Mouse (Mus musculus) limb, embryonic 12.5 days (tissue): Measurements from ENCODE around the gene Slc7a15. TPM values are rescaled to one million over a fixed set of nuclear protein-coding genes. Genes with fewer than 3 reads are reported as not detected.

Experiments used
- ATAC-seq: fragments of 200-750 bp; cut with Nextera tagmentation; 2 replicates; pipeline ENCODE4 v1.8.0; 2017; ENCODE audit warnings: low read depth, moderate TSS enrichment; ENCODE audit not compliant: insufficient number of reproducible peaks, insufficient read depth, low FRiP score, low TSS enrichment
- H3K27ac ChIP-seq: fragments of 300-500 bp; sonication (generic); 2 replicates; pipeline ENCODE4 v1.5.1; 2016; ENCODE audit warnings: mild to moderate bottlenecking, moderate library complexity
- H3K27me3 ChIP-seq: fragments of 300-500 bp; sonication (generic); 2 replicates; pipeline ENCODE4 v1.6.1; 2016; ENCODE audit warnings: mild to moderate bottlenecking, moderate library complexity
- H3K36me3 ChIP-seq: fragments of 300-500 bp; sonication (generic); 2 replicates; pipeline ENCODE4 v1.6.1; 2016; ENCODE audit warnings: mild to moderate bottlenecking, moderate library complexity
- H3K4me1 ChIP-seq: fragments of 300-500 bp; sonication (generic); replicated peaks from 2 replicates; pipeline ENCODE4 v1.6.1; 2016
- H3K4me2 ChIP-seq: fragments of 300-500 bp; sonication (generic); 2 replicates; pipeline ENCODE4 v1.6.1; 2016; ENCODE audit warnings: mild to moderate bottlenecking, moderate library complexity
- H3K4me3 ChIP-seq: fragments of 300-500 bp; sonication (generic); replicated peaks from 2 replicates; pipeline ENCODE4 v1.5.1; 2016; ENCODE audit warnings: mild to moderate bottlenecking
- H3K9ac ChIP-seq: fragments of 300-500 bp; sonication (generic); replicated peaks from 2 replicates; pipeline ENCODE4 v1.6.1; 2016; ENCODE audit warnings: mild to moderate bottlenecking, moderate library complexity
- H3K9me3 ChIP-seq: fragments of 300-500 bp; sonication (generic); 2 replicates; pipeline ENCODE4 v1.6.1; 2016; ENCODE audit warnings: mild to moderate bottlenecking, moderate library complexity
- WGBS: fragments of 180-500 bp; shearing (Covaris S2); methylation state at CpG from one replicate; pipeline ENCODE4 v1.1.7; 2016; 5-methylcytosine and 5-hydroxymethylcytosine counted together
- polyA plus RNA-seq: library from polyadenylated mRNA; unstranded; fragments of >200 nt; fragmentation: Nextera tagmentation; extraction: Ambion mirVana; gene quantifications from 2 replicates; pipeline ENCODE4 v1.2.1, GENCODE M21; 2016

Gene Slc7a15
- polyA plus RNA-seq, 1 experiment from 2014 or later: not detected

GRCm38 (mm10) chr12:8496679-8497313 is 102.1 kb downstream of the Slc7a15 start:
- Histone ChIP-seq H3K9ac (no peak overlapping the region), H3K4me2 (peak overlapping the region; percentile 94), H3K4me3 (no peak overlapping the region), H3K4me1 (peaks cover 39% of the 10 kb centered on the region), H3K27ac (peak overlapping the region; percentile 84), H3K9me3 (no peaks in the 10 kb centered on the region), H3K27me3 (no peaks in the 10 kb centered on the region), H3K36me3 (no peaks in the 10 kb centered on the region)
- ATAC-seq: no peak
- 47% methylated on average over 2 of the region's 2 CpGs for WGBS

GRCm38 (mm10) chr12:8495881-8496678 is 102.8 kb downstream of the Slc7a15 start:
- H3K36me3 ChIP-seq: no peaks in the 10 kb centered on the region
- no peaks in the 10 kb centered on the region for H3K9me3 ChIP-seq
- peak overlapping the region; percentile 84 for H3K27ac ChIP-seq
- H3K27me3 ChIP-seq: no peaks in the 10 kb centered on the region
- H3K9ac ChIP-seq: no peak overlapping the region
- 19% methylated on average over 15 of the region's 15 CpGs for WGBS
- no peak for ATAC-seq
- peak overlapping the region; percentile 39 for H3K4me2 ChIP-seq
- H3K4me1 ChIP-seq: peaks cover 36% of the 10 kb centered on the region
- no peak overlapping the region for H3K4me3 ChIP-seq

DNA sequence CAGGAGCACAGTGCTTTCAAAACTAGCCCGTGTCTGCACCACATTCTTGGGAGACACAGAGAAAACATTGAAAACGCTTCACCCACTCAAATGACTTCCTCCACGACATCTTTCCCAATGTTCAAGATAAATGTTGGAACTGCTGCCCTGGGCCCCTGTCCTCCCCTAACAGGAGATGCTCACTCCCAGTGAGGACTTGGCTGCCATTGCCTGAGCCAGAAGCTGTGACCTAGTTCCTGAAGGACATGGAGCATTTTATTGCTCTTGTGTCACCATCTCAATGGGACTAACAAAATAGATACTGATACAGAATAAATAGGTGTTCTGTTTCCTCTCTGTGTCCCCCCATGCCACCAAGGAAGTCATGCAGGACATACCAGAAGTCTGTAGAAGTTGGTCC is 104.2 kb downstream of the Slc7a15 start:
- Histone ChIP-seq H3K36me3 (no peaks in the 10 kb centered on the region), H3K9me3 (no peaks in the 10 kb centered on the region), H3K4me1 (peaks cover 28% of the 10 kb centered on the region), H3K4me2 (no peak overlapping the region), H3K4me3 (no peak overlapping the region), H3K27me3 (no peaks in the 10 kb centered on the region), H3K9ac (no peak overlapping the region), H3K27ac (no peak overlapping the region)
- 92% methylated on average over 3 of the region's 3 CpGs for WGBS
- no peak for ATAC-seq

GRCm38 (mm10) chr12:8493386-8493785 is 105.5 kb downstream of the Slc7a15 start:
- Histone ChIP-seq H3K27ac (no peak overlapping the region), H3K4me1 (peaks cover 23% of the 10 kb centered on the region), H3K9me3 (no peaks in the 10 kb centered on the region), H3K4me2 (no peak overlapping the region), H3K4me3 (no peak overlapping the region), H3K27me3 (no peaks in the 10 kb centered on the region), H3K9ac (no peak overlapping the region), H3K36me3 (no peaks in the 10 kb centered on the region)
- WGBS: 61% methylated on average over 3 of the region's 3 CpGs
- no peak for ATAC-seq

DNA sequence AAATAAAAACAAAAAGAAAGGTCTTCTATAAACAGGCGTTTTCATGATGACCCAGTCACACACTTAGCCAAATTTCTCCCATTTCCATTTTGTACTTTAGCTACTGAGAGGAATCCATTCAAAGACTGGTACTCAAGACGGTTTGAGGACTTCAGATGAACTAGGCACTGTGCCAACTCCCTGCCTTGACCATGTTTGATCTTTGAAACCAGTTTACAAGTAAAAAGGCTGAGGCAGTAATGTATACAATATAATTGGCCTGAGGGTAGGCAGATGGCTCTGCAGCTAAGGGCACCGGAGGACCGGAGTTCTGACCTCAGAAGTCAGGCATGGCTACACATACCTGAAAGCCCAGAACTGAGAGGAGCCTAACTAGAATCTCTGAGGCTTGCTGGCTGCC is 109.8 kb downstream of the Slc7a15 start:
- H3K4me1 ChIP-seq: 0 out of 2 replicates have a peak, but pooled peaks cover 3% of the 10 kb centered on the region
- no peak overlapping the region for H3K4me3 ChIP-seq
- H3K4me2 ChIP-seq: no peak overlapping the region
- no peaks in the 10 kb centered on the region for H3K27me3 ChIP-seq
- no peak overlapping the region for H3K9ac ChIP-seq
- no peaks in the 10 kb centered on the region for H3K36me3 ChIP-seq
- no peak overlapping the region for H3K27ac ChIP-seq
- no peak for ATAC-seq
- 62% methylated on average over 4 of the region's 4 CpGs for WGBS
- H3K9me3 ChIP-seq: no peaks in the 10 kb centered on the region

DNA sequence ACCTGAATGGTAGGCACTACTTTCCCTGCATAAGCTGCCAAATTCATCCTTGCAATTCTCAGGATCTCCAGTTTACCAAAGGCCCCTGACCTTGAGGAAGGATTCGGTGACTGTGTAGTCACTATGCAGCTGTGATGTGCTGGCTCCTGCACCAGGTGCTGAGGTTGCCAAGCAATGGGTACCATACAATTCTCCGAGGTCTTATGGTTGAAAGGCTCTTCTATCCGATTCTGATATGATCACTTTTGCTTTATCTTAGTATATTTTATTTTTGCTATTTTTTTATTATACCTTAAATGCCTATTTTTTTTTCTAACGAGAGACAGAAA is 110.2 kb downstream of the Slc7a15 start:
- no peak for ATAC-seq
- Histone ChIP-seq H3K9ac (no peak overlapping the region), H3K9me3 (no peaks in the 10 kb centered on the region), H3K4me1 (0 out of 2 replicates have a peak, but pooled peaks cover 3% of the 10 kb centered on the region), H3K36me3 (no peaks in the 10 kb centered on the region), H3K4me2 (no peak overlapping the region), H3K27ac (no peak overlapping the region), H3K4me3 (no peak overlapping the region), H3K27me3 (no peaks in the 10 kb centered on the region)
- WGBS: 91% methylated on average over 4 of the region's 4 CpGs

DNA sequence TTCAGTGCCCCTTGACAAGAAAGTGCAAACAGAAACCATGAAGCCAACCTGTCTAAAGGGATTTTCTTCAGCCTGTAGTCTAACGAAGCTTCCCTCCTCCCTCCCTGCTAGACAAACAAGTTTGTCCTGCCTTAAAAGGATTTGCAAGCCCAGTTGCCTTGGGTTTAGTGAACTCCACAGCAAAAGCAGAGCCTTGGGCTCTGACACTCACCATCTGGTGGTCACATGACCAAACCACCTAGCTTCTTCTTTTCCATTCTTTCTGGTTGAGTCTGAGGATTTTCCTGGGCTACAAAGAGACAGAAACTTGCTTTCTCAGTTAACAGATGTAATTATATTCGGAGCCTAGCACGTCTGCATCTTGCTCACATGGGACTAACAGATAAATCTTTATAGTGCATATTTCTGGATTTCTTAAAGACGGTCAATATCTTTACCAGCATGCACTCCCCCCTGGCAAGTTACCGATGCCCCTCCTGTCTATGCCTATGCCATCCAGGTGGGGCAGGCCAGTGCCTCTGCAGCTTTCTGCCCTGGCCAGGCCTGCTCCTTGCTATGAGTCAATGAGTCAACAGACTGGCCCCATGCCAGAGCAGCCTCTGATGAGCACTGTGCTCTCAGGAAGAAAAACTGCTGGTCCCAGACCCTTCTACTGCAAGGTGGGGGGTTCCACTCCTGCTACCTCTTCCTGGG is 110.8 kb downstream of the Slc7a15 start:
- Histone ChIP-seq H3K4me3 (no peak overlapping the region), H3K36me3 (no peaks in the 10 kb centered on the region), H3K9ac (no peak overlapping the region), H3K4me1 (0 out of 2 replicates have a peak, but pooled peaks cover 3% of the 10 kb centered on the region), H3K27ac (no peak overlapping the region), H3K9me3 (no peaks in the 10 kb centered on the region), H3K27me3 (no peaks in the 10 kb centered on the region), H3K4me2 (no peak overlapping the region)
- ATAC-seq: peak; percentile 66
- WGBS: 72% methylated on average over 5 of the region's 5 CpGs

DNA sequence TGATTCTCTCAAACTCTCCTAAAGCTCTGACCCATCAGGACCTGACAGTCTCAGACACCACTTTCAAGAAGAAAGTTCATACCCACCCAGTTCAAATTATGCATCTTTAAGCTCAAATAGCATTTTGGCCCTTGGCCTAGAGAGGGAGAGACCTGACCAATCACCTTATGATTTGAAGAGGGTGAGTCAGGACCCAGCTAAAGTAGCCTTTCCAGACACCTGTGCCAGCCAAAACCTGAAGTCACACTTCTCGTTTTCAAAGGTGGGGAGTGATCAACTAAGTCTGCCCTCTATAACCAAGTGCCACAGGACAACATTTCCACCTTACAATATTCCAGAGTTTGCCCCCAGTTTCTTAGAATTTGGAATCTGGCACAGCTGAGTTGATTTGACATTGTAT is 111.6 kb downstream of the Slc7a15 start:
- H3K4me1 ChIP-seq: 0 out of 2 replicates have a peak, but pooled peaks cover 3% of the 10 kb centered on the region
- no peak overlapping the region for H3K9ac ChIP-seq
- no peak overlapping the region for H3K4me2 ChIP-seq
- H3K36me3 ChIP-seq: no peaks in the 10 kb centered on the region
- ATAC-seq: no peak
- H3K27ac ChIP-seq: no peak overlapping the region
- no peaks in the 10 kb centered on the region for H3K9me3 ChIP-seq
- WGBS: 78% methylated on average over 1 of the region's 1 CpGs
- H3K4me3 ChIP-seq: no peak overlapping the region
- no peaks in the 10 kb centered on the region for H3K27me3 ChIP-seq

DNA sequence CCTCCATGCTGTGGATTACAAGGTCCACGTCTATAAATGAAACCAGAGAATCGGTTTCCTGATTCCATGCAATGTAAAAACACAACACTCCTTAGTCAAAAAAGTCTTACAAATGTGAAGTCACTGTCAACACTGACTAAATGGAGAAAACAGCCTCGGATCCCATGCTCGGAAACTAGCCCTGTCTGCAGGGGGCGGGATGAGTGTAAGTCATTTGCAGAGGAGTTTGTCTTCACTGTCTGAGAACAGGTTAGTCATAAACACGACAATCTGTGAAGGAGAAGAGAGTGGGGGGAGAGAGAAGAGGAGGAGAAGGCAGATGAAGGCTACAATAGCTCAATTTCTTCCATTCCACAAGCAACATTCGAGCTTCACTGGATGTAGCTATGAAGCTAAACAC is 113.6 kb downstream of the Slc7a15 start:
- Histone ChIP-seq H3K27me3 (no peaks in the 10 kb centered on the region), H3K27ac (no peak overlapping the region), H3K4me1 (peaks cover 7% of the 10 kb centered on the region; the same call in 1 of the 2 replicates), H3K9me3 (no peaks in the 10 kb centered on the region), H3K4me2 (no peak overlapping the region), H3K36me3 (no peaks in the 10 kb centered on the region), H3K4me3 (no peak overlapping the region), H3K9ac (no peak overlapping the region)
- no peak for ATAC-seq
- 74% methylated on average over 7 of the region's 7 CpGs for WGBS

GRCm38 (mm10) chr12:8482169-8482568 is 116.7 kb downstream of the Slc7a15 start:
- Histone ChIP-seq H3K9ac (no peak overlapping the region), H3K27me3 (no peaks in the 10 kb centered on the region), H3K27ac (no peak overlapping the region), H3K9me3 (no peaks in the 10 kb centered on the region), H3K36me3 (no peaks in the 10 kb centered on the region), H3K4me3 (no peak overlapping the region), H3K4me1 (peaks cover 4% of the 10 kb centered on the region; the same call in 1 of the 2 replicates), H3K4me2 (no peak overlapping the region)
- no peak for ATAC-seq
- 56% methylated on average over 2 of the region's 2 CpGs for WGBS
